Mouse (Mus musculus) lung, embryonic 15.5 days (tissue): ENCODE results near the gene Dzip1. TPM values are rescaled to one million over a fixed set of nuclear protein-coding genes. Genes with fewer than 3 reads are reported as not detected.

Experiments
- ATAC-seq: fragments of 200-750 bp; cut with Nextera tagmentation; 2 replicates; pipeline ENCODE4 v1.8.0; 2017; ENCODE audit warnings: moderate number of reproducible peaks, borderline replicate concordance; ENCODE audit not compliant: low FRiP score, low TSS enrichment; ENCODE audit errors: extremely low read depth
- H3K27ac ChIP-seq: fragments of 300-500 bp; sonication (generic); 2 replicates; pipeline ENCODE4 v1.5.1; 2015; ENCODE audit warnings: moderate library complexity, mild to moderate bottlenecking, inconsistent platforms
- H3K27me3 ChIP-seq: fragments of 300-500 bp; sonication (generic); 2 replicates; pipeline ENCODE4 v1.6.1; 2015; ENCODE audit warnings: inconsistent platforms
- H3K36me3 ChIP-seq: fragments of 300-500 bp; sonication (generic); 2 replicates; pipeline ENCODE4 v1.6.1; 2015; ENCODE audit warnings: inconsistent platforms
- H3K4me1 ChIP-seq: fragments of 300-500 bp; sonication (generic); 2 replicates; pipeline ENCODE4 v1.6.1; 2015; ENCODE audit warnings: inconsistent platforms
- H3K4me2 ChIP-seq: fragments of 300-500 bp; sonication (generic); 2 replicates; pipeline ENCODE4 v1.6.1; 2015; ENCODE audit warnings: inconsistent platforms, mild to moderate bottlenecking, moderate library complexity
- H3K4me3 ChIP-seq: fragments of 300-500 bp; sonication (generic); 2 replicates; pipeline ENCODE4 v1.5.1; 2015; ENCODE audit warnings: mild to moderate bottlenecking, inconsistent platforms
- H3K9ac ChIP-seq: fragments of 300-500 bp; sonication (generic); 2 replicates; pipeline ENCODE4 v1.6.1; 2015; ENCODE audit warnings: inconsistent platforms
- H3K9me3 ChIP-seq: fragments of 300-500 bp; sonication (generic); 2 replicates; pipeline ENCODE4 v1.6.1; 2016; ENCODE audit warnings: inconsistent platforms
- WGBS: fragments of 180-500 bp; shearing (Covaris S2); methylation state at CpG from one replicate; pipeline ENCODE4 v1.1.7; 2015; 5-methylcytosine and 5-hydroxymethylcytosine counted together
- polyA plus RNA-seq: library from polyadenylated mRNA; unstranded; fragments of >200 nt; fragmentation: Nextera tagmentation; extraction: Ambion mirVana; gene quantifications from 2 replicates; pipeline ENCODE4 v1.2.1, GENCODE M21; 2015

Gene Dzip1
- polyA plus RNA-seq, 1 experiment from 2014 or later: 18.2 TPM

- Histone ChIP-seq H3K36me3 (no peaks in the 10 kb centered on the region), H3K4me3 (no peak overlapping the region), H3K27ac (0 out of 2 replicates have a peak overlapping the region, but pooled peaks have one; percentile 11), H3K9ac (no peak overlapping the region), H3K4me1 (peaks cover 15% of the 10 kb centered on the region), H3K27me3 (no peaks in the 10 kb centered on the region), H3K4me2 (no peak overlapping the region), H3K9me3 (no peaks in the 10 kb centered on the region)
- no peak for ATAC-seq
- 58% methylated on average over 10 of the region's 10 CpGs for WGBS
These were observed 59.0 kb downstream of the Dzip1 start for GRCm38 (mm10) chr14:118866014-118866811.

- no peak overlapping the region for H3K4me2 ChIP-seq
- H3K27me3 ChIP-seq: no peaks in the 10 kb centered on the region
- no peaks in the 10 kb centered on the region for H3K36me3 ChIP-seq
- H3K9me3 ChIP-seq: no peaks in the 10 kb centered on the region
- WGBS: 44% methylated on average over 4 of the region's 4 CpGs
- H3K9ac ChIP-seq: no peak overlapping the region
- peaks cover 13% of the 10 kb centered on the region for H3K4me1 ChIP-seq
- ATAC-seq: no peak
- no peak overlapping the region for H3K4me3 ChIP-seq
- H3K27ac ChIP-seq: no peak overlapping the region
These were observed 60.4 kb downstream of the Dzip1 start for GRCm38 (mm10) chr14:118864905-118865304.

GRCm38 (mm10) chr14:118862253-118862652, 63.0 kb downstream of the Dzip1 start:
- WGBS: 45% methylated on average over 7 of the region's 7 CpGs
- ATAC-seq: no peak
- Histone ChIP-seq H3K9me3 (no peaks in the 10 kb centered on the region), H3K4me2 (no peak overlapping the region), H3K27ac (no peak overlapping the region), H3K36me3 (no peaks in the 10 kb centered on the region), H3K9ac (no peak overlapping the region), H3K27me3 (peaks cover 3% of the 10 kb centered on the region; the same call in 1 of the 2 replicates), H3K4me3 (no peak overlapping the region), H3K4me1 (peaks cover 13% of the 10 kb centered on the region)

- no peak for ATAC-seq
These were observed 66.9 kb downstream of the Dzip1 start for GRCm38 (mm10) chr14:118858318-118858717.

GRCm38 (mm10) chr14:118856563-118856962, 68.7 kb downstream of the Dzip1 start:
- WGBS: 72% methylated on average over 6 of the region's 6 CpGs
- ATAC-seq: no peak
- Histone ChIP-seq H3K9me3 (no peaks in the 10 kb centered on the region), H3K9ac (no peak overlapping the region), H3K27ac (peak overlapping the region; percentile 13; the same call in 1 of the 2 replicates), H3K4me1 (peaks cover 30% of the 10 kb centered on the region), H3K4me3 (peak overlapping the region; percentile 13), H3K36me3 (no peaks in the 10 kb centered on the region), H3K4me2 (peak overlapping the region; percentile 35), H3K27me3 (peaks cover 19% of the 10 kb centered on the region)

More at GRCm38 (mm10) chr14:118858318-118858717, 66.9 kb downstream of the Dzip1 start:
- H3K4me3 ChIP-seq: no peak overlapping the region
- no peak overlapping the region for H3K4me2 ChIP-seq
- H3K4me1 ChIP-seq: peaks cover 18% of the 10 kb centered on the region
- WGBS: 61% methylated on average over 6 of the region's 6 CpGs
- H3K9ac ChIP-seq: no peak overlapping the region
- peaks cover 19% of the 10 kb centered on the region for H3K27me3 ChIP-seq
- H3K36me3 ChIP-seq: no peaks in the 10 kb centered on the region
- no peaks in the 10 kb centered on the region for H3K9me3 ChIP-seq
- no peak overlapping the region for H3K27ac ChIP-seq

DNA sequence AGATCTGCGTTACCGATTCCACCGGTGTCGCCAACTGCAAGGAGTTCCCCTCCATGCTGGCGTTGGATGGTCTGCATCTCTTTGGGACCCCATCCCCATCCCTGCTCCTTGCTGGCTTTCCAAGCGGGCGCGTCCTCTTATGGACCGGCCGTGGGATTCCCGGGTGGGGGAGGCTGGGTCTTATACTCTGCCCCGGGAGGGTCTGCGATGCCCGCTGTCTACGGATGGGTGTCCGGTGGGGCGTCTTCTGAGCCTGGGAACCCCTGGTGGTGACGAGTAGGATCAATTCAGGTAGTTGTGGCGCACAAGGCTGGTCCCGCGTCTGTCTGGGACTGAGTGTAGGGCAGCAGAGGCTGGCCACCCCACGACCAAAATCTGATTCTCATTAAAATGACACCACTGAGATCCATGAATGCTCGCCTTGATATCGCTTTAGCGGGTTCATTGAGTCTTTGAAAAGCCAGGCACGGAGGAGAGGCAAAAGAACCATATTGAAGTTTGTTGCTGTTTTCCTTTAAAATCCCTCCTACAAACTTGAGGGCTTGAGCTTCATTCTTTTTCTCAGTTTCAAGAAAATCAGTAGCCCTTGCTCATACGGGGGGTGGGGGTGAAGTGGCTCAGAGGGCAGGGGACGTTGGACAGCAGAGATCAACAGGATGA, 70.0 kb downstream of the Dzip1 start:
- peak overlapping the region; percentile 18; the same call in 1 of the 2 replicates for H3K27ac ChIP-seq

GRCm38 (mm10) chr14:118854371-118855114, 70.7 kb downstream of the Dzip1 start:
- peaks cover 19% of the 10 kb centered on the region for H3K27me3 ChIP-seq
- peak overlapping the region; percentile 58 for H3K4me3 ChIP-seq
- peak overlapping the region; percentile 55 for H3K9ac ChIP-seq
- H3K27ac ChIP-seq: peak overlapping the region; percentile 50
- peak; percentile 66; the same call in 1 of the 2 replicates for ATAC-seq
- peaks cover 33% of the 10 kb centered on the region for H3K4me1 ChIP-seq
- H3K9me3 ChIP-seq: no peaks in the 10 kb centered on the region
- peak overlapping the region; percentile 98 for H3K4me2 ChIP-seq
- WGBS: 3% methylated on average over 43 of the region's 48 CpGs
- no peaks in the 10 kb centered on the region for H3K36me3 ChIP-seq

More for the DNA sequence above, 70.0 kb downstream of the Dzip1 start:
- under 1% methylated on average over 28 of the region's 28 CpGs for WGBS
- peak; percentile 12; the same call in 1 of the 2 replicates for ATAC-seq
- Histone ChIP-seq H3K27me3 (peaks cover 19% of the 10 kb centered on the region), H3K9ac (peak overlapping the region; percentile 55), H3K36me3 (no peaks in the 10 kb centered on the region), H3K9me3 (no peaks in the 10 kb centered on the region), H3K4me1 (peaks cover 33% of the 10 kb centered on the region), H3K4me2 (peak overlapping the region; percentile 98), H3K4me3 (peak overlapping the region; percentile 58)

- Histone ChIP-seq H3K4me1 (peaks cover 40% of the 10 kb centered on the region), H3K27ac (peak overlapping the region; percentile 65), H3K27me3 (peaks cover 12% of the 10 kb centered on the region), H3K4me3 (no peak overlapping the region), H3K9me3 (no peaks in the 10 kb centered on the region), H3K36me3 (no peaks in the 10 kb centered on the region), H3K4me2 (peak overlapping the region; percentile 4; the same call in 1 of the 2 replicates), H3K9ac (no peak overlapping the region)
- no peak for ATAC-seq
- WGBS: 21% methylated on average over 6 of the region's 6 CpGs
These were observed 73.7 kb downstream of the Dzip1 start for GRCm38 (mm10) chr14:118851496-118852107.

DNA sequence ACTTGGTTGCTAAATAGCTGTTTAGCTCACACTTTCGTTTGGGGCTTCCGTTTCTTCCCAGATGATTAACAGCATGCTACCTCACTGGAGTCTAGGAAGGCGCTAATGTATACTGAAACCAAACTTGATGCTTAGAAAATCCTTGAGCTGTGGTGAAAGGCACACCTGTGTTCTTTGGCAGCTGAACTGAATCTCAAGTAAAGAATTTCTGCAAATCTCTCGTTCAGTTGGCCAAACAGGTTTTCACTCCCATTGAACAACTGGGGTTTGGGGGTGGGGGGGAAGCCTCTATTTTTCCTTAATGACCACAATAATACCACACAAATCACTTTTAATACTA, 74.6 kb downstream of the Dzip1 start:
- no peak for ATAC-seq
- Histone ChIP-seq H3K4me1 (peaks cover 40% of the 10 kb centered on the region), H3K27ac (peak overlapping the region; percentile 90)

DNA sequence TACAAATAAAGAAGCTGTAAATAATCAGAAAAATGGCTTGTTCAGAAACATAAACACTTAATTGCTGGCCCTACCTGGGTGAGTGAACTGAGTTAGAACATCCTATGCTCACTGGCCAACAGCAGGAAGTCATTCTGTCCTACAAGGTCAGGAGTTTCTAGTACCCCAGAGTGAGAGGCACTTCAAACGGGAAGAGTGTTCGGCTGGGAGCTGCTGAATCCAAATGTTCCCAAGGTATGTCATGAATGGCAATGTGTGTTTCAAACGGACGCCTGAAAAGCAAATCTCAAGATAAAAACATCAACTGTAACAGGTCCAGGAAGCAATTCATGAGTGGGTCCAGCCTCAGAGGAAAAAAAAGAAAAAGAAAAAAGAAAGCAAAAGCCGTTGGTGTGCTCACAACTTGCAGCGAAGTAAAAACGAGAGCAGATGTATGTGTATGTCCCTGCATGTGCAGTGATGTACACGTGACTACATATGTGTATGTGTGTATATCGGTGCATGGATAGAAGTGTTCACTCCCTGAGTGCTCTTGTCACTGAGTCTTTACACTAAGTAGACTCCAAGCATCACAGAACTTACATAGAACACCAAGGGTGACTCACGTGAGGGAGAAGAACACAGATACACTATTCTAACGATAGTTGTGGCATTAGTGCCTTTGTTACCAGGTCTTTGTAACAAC, 75.1 kb downstream of the Dzip1 start:
- no peaks in the 10 kb centered on the region for H3K36me3 ChIP-seq
- no peak for ATAC-seq
- H3K4me2 ChIP-seq: peak overlapping the region; percentile 27; the same call in 1 of the 2 replicates
- peaks cover 6% of the 10 kb centered on the region; the same call in 1 of the 2 replicates for H3K27me3 ChIP-seq
- H3K9me3 ChIP-seq: no peaks in the 10 kb centered on the region
- peaks cover 36% of the 10 kb centered on the region for H3K4me1 ChIP-seq
- no peak overlapping the region for H3K9ac ChIP-seq
- 53% methylated on average over 11 of the region's 11 CpGs for WGBS
- H3K4me3 ChIP-seq: no peak overlapping the region
- peak overlapping the region; percentile 90 for H3K27ac ChIP-seq

More for the DNA sequence above, 74.6 kb downstream of the Dzip1 start:
- Histone ChIP-seq H3K4me3 (no peak overlapping the region), H3K9ac (no peak overlapping the region), H3K36me3 (no peaks in the 10 kb centered on the region), H3K9me3 (no peaks in the 10 kb centered on the region), H3K4me2 (peak overlapping the region; percentile 27; the same call in 1 of the 2 replicates), H3K27me3 (peaks cover 8% of the 10 kb centered on the region; the same call in 1 of the 2 replicates)
- 43% methylated on average over 4 of the region's 4 CpGs for WGBS
